Mouse (Mus musculus) small intestine, adult 2 months (tissue): Measurements from ENCODE around the gene Yif1a.

Source experiments
- CTCF ChIP-seq: fragments of 200-500 bp; IDR thresholded peaks from 2 replicates; pipeline ENCODE4 v1.5.1; 2012; ENCODE audit warnings: low read depth, mild to moderate bottlenecking, control low read depth, inconsistent platforms, low read length, moderate library complexity, mixed read lengths; ENCODE audit not compliant: insufficient replicate concordance, insufficient read length; ENCODE audit errors: extremely low read depth
- POLR2A ChIP-seq: fragments of 200-500 bp; IDR thresholded peaks from 2 replicates; pipeline ENCODE4 v1.6.1; 2012; ENCODE audit warnings: low read depth, mild to moderate bottlenecking, control low read depth, inconsistent platforms, low read length, moderate library complexity

- TF ChIP-seq POLR2A (no peak), CTCF (peak; percentile 40; the same call in 1 of the 2 replicates)
These were observed 38.1 kb upstream of the Yif1a start, which contains the start of gene Rin1 for GRCm38 (mm10) chr19:5050047-5050905.
